Mouse (Mus musculus) limb, embryonic 13.5 days (tissue): ENCODE measurements at regions not wholly inside any gene's neighbourhood (a gene's known extent, or its start where the extent isn't known, plus 50 kb on each side); places are given as distances from the start of the nearest gene placed in this dataset.

Source experiments
- ATAC-seq: fragments of 200-750 bp; cut with Nextera tagmentation; 2 replicates; pipeline ENCODE4 v1.8.0; 2017; ENCODE audit warnings: low read depth, moderate number of reproducible peaks, moderate TSS enrichment; ENCODE audit not compliant: low FRiP score
- H3K27ac ChIP-seq: fragments of 300-500 bp; sonication (generic); 2 replicates; pipeline ENCODE4 v1.5.1; 2015; ENCODE audit warnings: inconsistent platforms, mild to moderate bottlenecking, moderate library complexity
- H3K27me3 ChIP-seq: fragments of 300-500 bp; sonication (generic); 2 replicates; pipeline ENCODE4 v1.6.1; 2015; ENCODE audit warnings: mild to moderate bottlenecking, inconsistent platforms
- H3K36me3 ChIP-seq: fragments of 300-500 bp; sonication (generic); 2 replicates; pipeline ENCODE4 v1.6.1; 2015; ENCODE audit warnings: inconsistent platforms, mild to moderate bottlenecking, moderate library complexity
- H3K4me1 ChIP-seq: fragments of 300-500 bp; sonication (generic); 2 replicates; pipeline ENCODE4 v1.6.1; 2015; ENCODE audit warnings: inconsistent platforms
- H3K4me2 ChIP-seq: fragments of 300-500 bp; sonication (generic); replicated peaks from 2 replicates; pipeline ENCODE4 v1.6.1; 2015; ENCODE audit warnings: inconsistent platforms, mild to moderate bottlenecking, moderate library complexity
- H3K4me3 ChIP-seq: fragments of 300-500 bp; sonication (generic); 2 replicates; pipeline ENCODE4 v1.5.1; 2015; ENCODE audit warnings: moderate library complexity, mild to moderate bottlenecking, inconsistent platforms
- H3K9ac ChIP-seq: fragments of 300-500 bp; sonication (generic); 2 replicates; pipeline ENCODE4 v1.6.1; 2015; ENCODE audit warnings: mild to moderate bottlenecking, inconsistent platforms
- H3K9me3 ChIP-seq: fragments of 300-500 bp; sonication (generic); 2 replicates; pipeline ENCODE4 v1.6.1; 2016; ENCODE audit warnings: inconsistent platforms
- WGBS: fragments of 180-500 bp; shearing (Covaris S2); methylation state at CpG from one replicate; pipeline ENCODE4 v1.1.7; 2015; 5-methylcytosine and 5-hydroxymethylcytosine counted together

- WGBS: 85% methylated on average over 3 of the region's 3 CpGs
- Histone ChIP-seq H3K4me1 (no peaks in the 10 kb centered on the region), H3K27ac (no peak overlapping the region), H3K9ac (no peak overlapping the region), H3K27me3 (no peaks in the 10 kb centered on the region), H3K4me3 (no peak overlapping the region), H3K36me3 (no peaks in the 10 kb centered on the region), H3K9me3 (no peaks in the 10 kb centered on the region), H3K4me2 (no peak overlapping the region)
- no peak for ATAC-seq
These were observed 149.2 kb upstream of the Etaa1 start for GRCm38 (mm10) chr11:18102841-18103240.

- no peak overlapping the region for H3K9ac ChIP-seq
- H3K27ac ChIP-seq: no peak overlapping the region
- ATAC-seq: no peak
- H3K4me1 ChIP-seq: no peaks in the 10 kb centered on the region
- no peaks in the 10 kb centered on the region for H3K27me3 ChIP-seq
- H3K4me2 ChIP-seq: no peak overlapping the region
- no peaks in the 10 kb centered on the region for H3K9me3 ChIP-seq
- WGBS: 55% methylated on average over 4 of the region's 4 CpGs
- no peak overlapping the region for H3K4me3 ChIP-seq
- H3K36me3 ChIP-seq: no peaks in the 10 kb centered on the region
These were observed 122.3 kb upstream of the Etaa1 start for GRCm38 (mm10) chr11:18075840-18076435.

GRCm38 (mm10) chr11:18070586-18071306 lies 117.1 kb upstream of the Etaa1 start:
- WGBS: 81% methylated on average over 4 of the region's 4 CpGs
- no peaks in the 10 kb centered on the region for H3K9me3 ChIP-seq

GRCm38 (mm10) chr11:18070032-18070374 lies 116.3 kb upstream of the Etaa1 start:
- ATAC-seq: no peak
- no peaks in the 10 kb centered on the region for H3K27me3 ChIP-seq
- no peaks in the 10 kb centered on the region for H3K9me3 ChIP-seq
- no peaks in the 10 kb centered on the region for H3K36me3 ChIP-seq
- H3K27ac ChIP-seq: no peak overlapping the region
- H3K4me3 ChIP-seq: no peak overlapping the region
- H3K4me2 ChIP-seq: no peak overlapping the region
- WGBS: 71% methylated on average over 8 of the region's 8 CpGs
- H3K4me1 ChIP-seq: no peaks in the 10 kb centered on the region
- H3K9ac ChIP-seq: no peak overlapping the region

More at GRCm38 (mm10) chr11:18070586-18071306, 117.1 kb upstream of the Etaa1 start:
- Histone ChIP-seq H3K9ac (no peak overlapping the region), H3K27ac (no peak overlapping the region), H3K4me2 (no peak overlapping the region), H3K36me3 (no peaks in the 10 kb centered on the region), H3K27me3 (no peaks in the 10 kb centered on the region), H3K4me1 (no peaks in the 10 kb centered on the region), H3K4me3 (no peak overlapping the region)
- ATAC-seq: no peak

GRCm38 (mm10) chr11:18069348-18070031 lies 115.8 kb upstream of the Etaa1 start:
- WGBS: 50% methylated on average over 7 of the region's 7 CpGs
- Histone ChIP-seq H3K27ac (no peak overlapping the region), H3K4me3 (no peak overlapping the region), H3K4me2 (no peak overlapping the region), H3K9ac (no peak overlapping the region), H3K27me3 (no peaks in the 10 kb centered on the region), H3K4me1 (no peaks in the 10 kb centered on the region), H3K9me3 (no peaks in the 10 kb centered on the region), H3K36me3 (no peaks in the 10 kb centered on the region)
- ATAC-seq: no peak

GRCm38 (mm10) chr11:18068085-18068484 lies 114.4 kb upstream of the Etaa1 start:
- Histone ChIP-seq H3K27ac (no peak overlapping the region), H3K27me3 (no peaks in the 10 kb centered on the region), H3K4me3 (no peak overlapping the region), H3K36me3 (no peaks in the 10 kb centered on the region), H3K9ac (no peak overlapping the region), H3K9me3 (no peaks in the 10 kb centered on the region), H3K4me1 (no peaks in the 10 kb centered on the region), H3K4me2 (no peak overlapping the region)
- 82% methylated on average over 2 of the region's 2 CpGs for WGBS
- no peak for ATAC-seq

- Histone ChIP-seq H3K9ac (no peak overlapping the region), H3K9me3 (no peaks in the 10 kb centered on the region), H3K27ac (no peak overlapping the region), H3K4me2 (no peak overlapping the region), H3K27me3 (no peaks in the 10 kb centered on the region), H3K4me1 (no peaks in the 10 kb centered on the region), H3K36me3 (no peaks in the 10 kb centered on the region), H3K4me3 (no peak overlapping the region)
- 64% methylated on average over 3 of the region's 3 CpGs for WGBS
- no peak for ATAC-seq
These were observed 114.0 kb upstream of the Etaa1 start for GRCm38 (mm10) chr11:18067676-18068075.

DNA sequence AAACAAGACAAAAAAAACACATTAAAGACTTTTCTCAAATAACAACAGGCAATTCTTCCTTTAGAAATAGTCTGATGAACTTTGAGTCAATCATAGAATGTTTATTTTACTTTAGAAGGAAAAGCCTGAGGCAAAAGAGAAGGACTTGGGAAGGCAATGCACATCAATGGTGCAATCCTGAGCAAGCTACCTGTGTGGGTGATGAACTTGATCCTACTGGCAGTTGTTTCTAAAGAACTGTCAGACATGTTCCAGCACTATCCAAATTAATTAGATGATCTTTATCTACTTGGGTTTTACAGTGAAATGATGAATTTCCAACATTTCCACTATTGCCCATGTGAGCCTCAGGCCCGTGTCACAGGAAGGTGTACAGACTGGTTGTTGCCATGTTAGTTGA lies 87.9 kb upstream of the Etaa1 start:
- Histone ChIP-seq H3K27ac (no peak overlapping the region), H3K4me2 (no peak overlapping the region), H3K36me3 (no peaks in the 10 kb centered on the region), H3K4me1 (no peaks in the 10 kb centered on the region), H3K27me3 (no peaks in the 10 kb centered on the region), H3K9me3 (no peaks in the 10 kb centered on the region), H3K4me3 (no peak overlapping the region), H3K9ac (no peak overlapping the region)
- ATAC-seq: no peak
- 89% methylated on average over 1 of the region's 1 CpGs for WGBS

DNA sequence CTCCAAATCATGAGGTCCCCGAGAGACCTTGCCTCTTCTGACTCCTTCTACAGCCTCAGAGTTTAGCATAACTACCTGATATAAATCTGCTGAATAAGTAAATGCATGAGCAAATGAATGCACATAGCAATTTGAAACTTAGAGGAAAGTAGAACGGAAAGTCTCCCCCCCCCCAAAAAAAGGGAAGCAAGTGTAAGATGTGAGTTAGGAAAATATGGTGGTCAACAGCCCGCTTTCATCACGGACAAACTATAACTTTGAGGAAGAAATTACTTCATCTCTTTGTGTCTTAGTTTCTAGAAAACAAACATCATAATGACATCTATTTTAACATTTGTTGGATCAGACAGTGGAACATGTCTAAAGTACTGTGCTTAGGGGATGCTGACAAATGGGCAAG lies 77.4 kb upstream of the Etaa1 start:
- 89% methylated on average over 4 of the region's 4 CpGs for WGBS
- Histone ChIP-seq H3K4me3 (no peak overlapping the region), H3K4me2 (no peak overlapping the region), H3K36me3 (no peaks in the 10 kb centered on the region), H3K4me1 (no peaks in the 10 kb centered on the region), H3K9me3 (no peaks in the 10 kb centered on the region), H3K27me3 (no peaks in the 10 kb centered on the region), H3K27ac (no peak overlapping the region), H3K9ac (no peak overlapping the region)
- no peak for ATAC-seq

DNA sequence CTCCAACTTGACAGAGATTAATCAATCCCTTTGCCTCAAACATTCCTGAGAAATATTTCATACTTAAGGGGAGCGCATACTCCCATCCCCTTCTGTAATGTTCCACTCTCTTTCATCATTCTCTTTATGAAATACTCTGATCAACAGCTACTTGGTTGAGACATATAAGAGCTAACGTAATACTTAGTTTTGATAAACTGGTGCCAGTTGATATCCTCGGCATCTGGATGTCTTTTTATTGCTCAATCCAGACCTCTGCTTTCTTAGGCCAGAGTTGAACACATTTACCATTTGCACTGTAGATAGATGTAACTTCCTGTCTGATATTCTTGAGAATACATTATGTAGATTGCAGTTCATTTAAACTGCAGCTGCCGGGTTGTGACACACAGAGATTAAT lies 68.4 kb upstream of the Etaa1 start:
- Histone ChIP-seq H3K9me3 (no peaks in the 10 kb centered on the region), H3K27me3 (no peaks in the 10 kb centered on the region; the same call in 1 of the 2 replicates), H3K4me3 (no peak overlapping the region), H3K36me3 (no peaks in the 10 kb centered on the region), H3K27ac (no peak overlapping the region), H3K4me1 (no peaks in the 10 kb centered on the region), H3K9ac (no peak overlapping the region), H3K4me2 (no peak overlapping the region)
- WGBS: 70% methylated on average over 4 of the region's 4 CpGs
- no peak for ATAC-seq

GRCm38 (mm10) chr11:18015239-18015638 lies 61.6 kb upstream of the Etaa1 start:
- ATAC-seq: no peak
- Histone ChIP-seq H3K4me1 (peaks cover 24% of the 10 kb centered on the region), H3K9ac (no peak overlapping the region), H3K27ac (no peak overlapping the region), H3K36me3 (no peaks in the 10 kb centered on the region), H3K4me2 (peak overlapping the region; percentile 38), H3K4me3 (no peak overlapping the region), H3K9me3 (no peaks in the 10 kb centered on the region), H3K27me3 (peaks cover 9% of the 10 kb centered on the region; the same call in 1 of the 2 replicates)
- 10% methylated on average over 4 of the region's 4 CpGs for WGBS

DNA sequence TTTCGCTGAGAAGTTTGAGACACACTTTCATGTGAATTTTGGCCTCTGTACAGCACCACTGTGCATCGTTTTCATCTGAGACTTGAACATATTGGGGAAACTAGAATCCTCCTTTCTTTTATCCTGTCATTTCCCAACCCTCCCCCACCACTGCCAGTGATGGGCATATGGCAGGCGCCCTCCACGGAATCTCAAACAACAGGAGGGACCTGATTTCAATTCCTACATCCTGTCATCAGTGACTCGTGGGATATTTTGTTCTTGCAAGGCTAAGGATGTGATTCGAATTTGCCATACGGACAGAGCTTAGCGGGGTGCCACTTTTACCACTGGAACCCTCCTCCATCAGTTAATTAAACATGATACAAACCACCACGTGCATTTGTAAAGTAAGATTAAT lies 60.9 kb upstream of the Etaa1 start:
- Histone ChIP-seq H3K27ac (no peak overlapping the region), H3K9ac (no peak overlapping the region), H3K4me3 (no peak overlapping the region), H3K4me1 (peaks cover 24% of the 10 kb centered on the region), H3K36me3 (no peaks in the 10 kb centered on the region), H3K4me2 (peak overlapping the region; percentile 38), H3K9me3 (no peaks in the 10 kb centered on the region), H3K27me3 (peaks cover 10% of the 10 kb centered on the region; the same call in 1 of the 2 replicates)
- no peak for ATAC-seq
- 9% methylated on average over 9 of the region's 9 CpGs for WGBS
